Mouse (Mus musculus) cerebral cortex, adult 2 months (tissue): ENCODE results near the gene Ilf3.

Experiments used
- whole genome bisulfite sequencing: fragments of 180-500 bp; shearing (Covaris S2); methylation state at CpG from one replicate; pipeline ENCODE4 v1.1.7; 2018; 5-methylcytosine and 5-hydroxymethylcytosine counted together

Ilf3 gene

GRCm38 (mm10) chr9:21407951-21408350 is 40.3 kb downstream of the Ilf3 start:
- 22% methylated on average over 4 of the region's 4 CpGs for WGBS

- WGBS: 71% methylated on average over 7 of the region's 7 CpGs
Observed at GRCm38 (mm10) chr9:21408624-21409023, 41.0 kb downstream of the Ilf3 start.

DNA sequence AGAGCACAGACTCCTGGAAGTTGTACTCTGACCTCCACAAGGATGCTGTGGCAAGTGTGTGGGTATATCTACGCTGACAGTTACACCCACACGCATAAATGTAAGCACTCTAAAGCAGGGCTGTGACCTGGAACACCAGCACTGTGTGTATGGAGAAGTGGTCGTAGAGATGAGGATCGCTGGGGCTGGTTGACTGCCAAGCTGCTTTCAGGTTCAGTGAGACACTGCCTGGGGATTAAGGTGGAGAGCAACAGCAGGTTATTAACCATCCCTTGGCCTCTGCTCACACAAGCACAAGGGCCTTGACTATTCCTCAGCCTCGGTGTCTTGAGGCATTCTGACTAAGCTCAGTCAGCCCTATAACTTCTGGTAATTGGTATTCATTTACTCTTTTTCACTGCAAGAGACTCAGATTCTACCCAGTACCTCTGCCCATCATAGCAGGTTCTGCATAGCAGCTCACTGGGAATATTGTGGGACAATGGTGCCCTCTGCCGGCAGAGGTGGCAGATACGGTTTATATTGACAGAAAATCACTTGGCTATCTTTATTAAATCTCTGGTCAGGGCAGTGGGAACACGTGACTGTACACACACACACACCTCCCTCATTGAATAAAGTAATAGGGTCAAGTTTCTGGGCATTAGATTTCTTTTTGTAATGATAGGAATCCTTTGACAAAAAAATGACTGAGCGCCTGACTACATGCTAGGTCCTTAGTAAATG is 42.1 kb downstream of the Ilf3 start:
- WGBS: 23% methylated on average over 9 of the region's 9 CpGs

GRCm38 (mm10) chr9:21411669-21412550 is 44.2 kb downstream of the Ilf3 start, which contains the start of gene Qtrt1:
Gene Qtrt1, plus strand, starts transcription at chr9:21411837.
- 1% methylated on average over 53 of the region's 53 CpGs for WGBS

- WGBS: 93% methylated on average over 2 of the region's 2 CpGs
Observed at GRCm38 (mm10) chr9:21417866-21418265, 50.2 kb downstream of the Ilf3 start.

DNA sequence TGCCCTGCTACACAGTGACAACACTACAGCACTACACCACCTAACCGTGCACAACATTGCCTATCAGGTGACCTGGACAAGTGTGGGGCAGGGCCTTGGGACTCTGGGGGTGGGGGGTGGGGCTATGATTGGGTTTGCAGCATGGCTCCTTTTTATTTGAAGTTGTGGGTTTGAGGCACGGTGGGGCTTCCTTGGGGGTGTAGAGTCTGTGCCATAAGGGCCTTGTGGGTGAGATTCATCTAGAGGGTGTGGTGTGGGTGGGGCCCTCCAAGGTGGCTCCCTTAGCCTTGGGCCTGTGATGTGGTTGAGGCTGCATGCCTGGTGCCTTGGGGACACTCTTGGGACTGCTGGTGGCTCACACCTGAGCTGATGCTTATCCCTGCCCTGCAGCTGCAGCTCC is 52.0 kb downstream of the Ilf3 start:
- WGBS: 71% methylated on average over 2 of the region's 2 CpGs

DNA sequence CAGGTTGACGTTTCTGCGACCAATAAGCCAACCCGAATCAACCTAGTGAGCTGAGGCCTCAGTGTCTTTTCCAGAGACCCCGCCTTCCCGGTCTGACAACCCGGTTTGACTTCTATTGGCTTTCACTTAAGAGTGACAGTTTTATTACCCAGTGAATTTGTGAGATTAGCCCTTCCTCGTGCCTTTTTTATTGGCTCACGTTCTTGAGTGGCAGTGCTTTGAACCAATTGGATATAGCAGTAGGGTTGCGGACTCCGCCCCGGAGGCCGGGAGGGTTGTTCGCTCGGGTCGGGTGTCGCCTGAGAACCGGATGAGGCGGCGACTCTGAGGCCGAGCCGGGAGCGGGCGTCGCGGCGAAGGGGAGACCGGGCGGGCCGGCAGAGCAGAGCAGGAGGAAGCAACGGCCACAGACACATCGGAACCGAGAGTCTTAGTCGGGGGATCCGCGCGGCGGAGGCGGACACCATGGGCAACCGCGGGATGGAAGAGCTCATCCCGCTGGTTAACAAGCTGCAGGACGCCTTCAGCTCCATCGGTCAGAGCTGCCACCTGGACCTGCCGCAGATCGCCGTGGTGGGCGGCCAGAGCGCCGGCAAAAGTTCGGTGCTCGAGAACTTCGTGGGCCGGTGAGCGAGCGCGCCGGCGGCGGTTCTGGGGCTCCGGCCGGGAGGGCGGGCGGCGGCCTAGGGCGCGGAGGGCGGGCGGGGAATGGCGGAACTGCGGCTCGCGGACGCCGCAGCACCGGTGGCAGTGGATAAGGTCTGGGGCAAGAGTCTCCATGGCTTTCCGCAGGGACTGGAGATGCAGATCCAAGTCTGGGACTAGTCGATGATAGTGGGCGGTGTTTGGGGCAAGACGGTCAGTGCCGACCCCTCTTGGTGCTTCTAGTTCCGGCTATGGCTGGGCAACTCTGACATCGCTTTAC is 57.2 kb downstream of the Ilf3 start, which contains the start of gene Dnm2:
TSS of gene Dnm2 (plus strand) at position 278 of the 925 bp plus-strand sequence.
- under 1% methylated on average over 82 of the region's 82 CpGs for WGBS

- 2% methylated on average over 6 of the region's 6 CpGs for WGBS
Observed at GRCm38 (mm10) chr9:21425556-21425945, 57.9 kb downstream of the Ilf3 start.

- 0% methylated on average over 1 of the region's 1 CpGs for WGBS
Observed at GRCm38 (mm10) chr9:21426013-21426412, 58.3 kb downstream of the Ilf3 start.

DNA sequence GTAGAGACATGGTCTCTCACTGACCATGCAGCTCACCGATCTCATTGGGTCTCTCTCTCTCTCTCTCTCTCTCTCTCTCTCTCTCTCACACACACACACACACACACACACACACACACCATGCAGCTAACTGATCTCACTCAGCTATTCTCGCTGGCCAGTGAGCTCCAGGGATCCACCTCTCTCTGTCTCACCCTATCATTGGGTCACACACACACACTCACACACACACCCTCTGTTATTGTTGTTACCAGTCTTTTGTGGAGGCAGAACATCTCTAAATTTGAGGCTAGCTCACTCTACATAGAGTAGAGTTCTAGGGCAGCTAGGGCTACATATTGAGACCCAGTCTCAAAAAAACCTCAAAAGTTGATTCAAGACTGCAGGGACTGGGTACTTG is 58.9 kb downstream of the Ilf3 start:
- WGBS: 67% methylated on average over 2 of the region's 2 CpGs

GRCm38 (mm10) chr9:21427773-21428172 is 60.1 kb downstream of the Ilf3 start:
- 52% methylated on average over 2 of the region's 2 CpGs for WGBS

DNA sequence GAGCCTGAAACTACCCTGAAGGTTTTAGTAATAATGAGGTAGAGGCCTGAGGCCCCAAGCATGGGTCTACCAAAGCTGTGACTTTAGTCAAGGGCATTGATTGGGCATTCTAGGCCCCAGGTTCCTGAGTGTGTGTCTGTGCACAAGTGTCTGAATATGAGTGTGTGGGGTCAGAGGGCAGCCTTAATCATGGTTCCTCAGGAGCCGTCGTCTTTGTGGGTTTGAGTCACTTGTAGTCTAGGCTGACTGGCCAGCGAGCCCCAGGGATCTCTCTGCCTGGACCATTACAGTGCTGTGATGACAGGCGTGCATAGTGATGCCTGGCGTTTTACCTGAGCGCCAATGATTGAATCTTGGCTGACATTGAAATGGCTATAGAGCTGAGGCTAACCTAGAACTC is 60.5 kb downstream of the Ilf3 start:
- WGBS: 89% methylated on average over 6 of the region's 6 CpGs

DNA sequence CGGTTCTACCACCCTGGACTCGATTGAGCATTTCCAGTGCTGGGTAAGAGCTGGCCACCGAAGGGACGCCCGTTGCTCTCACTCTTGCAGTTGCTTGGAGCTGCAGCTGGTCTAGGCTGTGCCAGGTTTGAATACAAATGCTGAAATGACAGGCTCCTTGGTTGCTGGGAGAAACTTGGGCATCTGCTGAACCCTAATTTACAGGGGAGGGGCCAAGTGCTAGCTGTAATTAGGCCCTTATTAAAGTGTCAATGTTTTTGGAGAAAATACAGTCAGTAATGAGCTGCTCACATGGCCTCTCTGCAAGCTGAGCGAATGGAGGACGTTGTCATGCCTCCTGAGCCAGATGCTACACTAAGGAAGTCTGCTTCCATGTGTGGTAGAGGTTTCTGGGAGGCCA is 63.1 kb downstream of the Ilf3 start:
- WGBS: 23% methylated on average over 7 of the region's 7 CpGs

DNA sequence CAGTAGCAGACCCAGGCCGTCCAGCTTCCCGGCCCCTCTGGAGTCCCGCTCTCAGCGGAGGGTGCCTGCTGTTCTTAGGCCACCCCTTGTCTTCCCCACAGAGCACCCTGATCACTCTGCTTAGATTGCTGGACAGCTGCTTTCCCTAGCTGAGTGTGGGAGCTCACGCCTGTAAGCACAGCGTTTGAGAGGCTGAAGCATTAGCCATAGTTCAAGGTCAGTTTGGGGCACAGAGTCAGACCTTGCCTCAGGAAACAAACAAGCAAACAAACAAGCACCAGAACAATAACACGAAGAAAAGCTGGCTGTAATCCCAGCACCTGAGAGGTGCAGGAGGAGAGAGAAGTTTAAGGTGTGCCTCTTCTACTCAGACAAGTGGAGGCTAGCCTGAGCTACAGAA is 64.4 kb downstream of the Ilf3 start:
- WGBS: 79% methylated on average over 7 of the region's 7 CpGs

- 59% methylated on average over 8 of the region's 8 CpGs for WGBS
Observed at GRCm38 (mm10) chr9:21433766-21434165, 66.1 kb downstream of the Ilf3 start.

GRCm38 (mm10) chr9:21434410-21434809 is 66.7 kb downstream of the Ilf3 start:
- WGBS: 42% methylated on average over 2 of the region's 2 CpGs

GRCm38 (mm10) chr9:21435777-21436635 is 68.3 kb downstream of the Ilf3 start:
- WGBS: 76% methylated on average over 7 of the region's 7 CpGs

- WGBS: 85% methylated on average over 6 of the region's 6 CpGs
Observed at GRCm38 (mm10) chr9:21437577-21437976, 69.9 kb downstream of the Ilf3 start.

- WGBS: 57% methylated on average over 3 of the region's 3 CpGs
Observed at GRCm38 (mm10) chr9:21438219-21438618, 70.5 kb downstream of the Ilf3 start.

GRCm38 (mm10) chr9:21439456-21439855 is 71.8 kb downstream of the Ilf3 start:
- 60% methylated on average over 3 of the region's 3 CpGs for WGBS

GRCm38 (mm10) chr9:21439914-21440313 is 72.2 kb downstream of the Ilf3 start:
- WGBS: 72% methylated on average over 2 of the region's 2 CpGs
